Mouse (Mus musculus) C2C12 (cell line): ENCODE data around the gene Gm19935. TPM values are rescaled to one million over a fixed set of nuclear protein-coding genes. Genes with fewer than 3 reads are reported as not detected.

Experiments
- H3K27me3 ChIP-seq: one replicate; pipeline ENCODE4 v1.6.1; 2011; ENCODE audit not compliant: control insufficient read depth, insufficient read depth, insufficient read length
- H3K36me3 ChIP-seq: one replicate; pipeline ENCODE4 v1.6.1; 2011; ENCODE audit not compliant: control insufficient read depth, insufficient read depth
- H3K4me3 ChIP-seq: one replicate; pipeline ENCODE4 v1.5.1; 2011; ENCODE audit warnings: mild to moderate bottlenecking, control low read depth; ENCODE audit not compliant: poor library complexity, insufficient read depth, severe bottlenecking
- H3K79me2 ChIP-seq: one replicate; pipeline ENCODE4 v1.6.1; 2011; ENCODE audit not compliant: control insufficient read depth, insufficient read depth
- H3K79me3 ChIP-seq: one replicate; pipeline ENCODE4 v1.6.1; 2011; ENCODE audit warnings: low read depth, control low read depth
- H3ac ChIP-seq: one replicate; pipeline ENCODE3; 2011; ENCODE audit warnings: low read depth; ENCODE audit not compliant: control insufficient read depth, insufficient read length
- CEBPB ChIP-seq: IDR thresholded peaks from one replicate; pipeline ENCODE4 v1.6.1; 2011; ENCODE audit warnings: low read depth, mild to moderate bottlenecking, control low read depth, moderate library complexity
- CTCF ChIP-seq: IDR thresholded peaks from one replicate; pipeline ENCODE4 v1.5.1; 2011; ENCODE audit not compliant: control insufficient read depth, insufficient read depth, insufficient read length
- FOSL1 ChIP-seq: IDR thresholded peaks from one replicate; pipeline ENCODE4 v1.8.0; 2011; ENCODE audit warnings: mild to moderate bottlenecking, low read length; ENCODE audit not compliant: poor library complexity, insufficient read depth, severe bottlenecking
- MAX ChIP-seq: IDR thresholded peaks from one replicate; pipeline ENCODE4 v1.6.1; 2011; ENCODE audit warnings: mild to moderate bottlenecking, control low read depth
- MYOD1 ChIP-seq: IDR thresholded peaks from one replicate; pipeline ENCODE4 v1.6.1; 2011; ENCODE audit warnings: low read depth; ENCODE audit not compliant: control insufficient read depth, insufficient read length
- MYOG ChIP-seq: IDR thresholded peaks from one replicate; pipeline ENCODE4 v1.6.1; 2011; ENCODE audit not compliant: control insufficient read depth, insufficient read length; ENCODE audit errors: extremely low read depth
- USF1 ChIP-seq: IDR thresholded peaks from one replicate; pipeline ENCODE4 v1.6.1; 2011; ENCODE audit warnings: low read depth, mild to moderate bottlenecking, control low read depth, moderate library complexity
- polyA plus RNA-seq: library from polyadenylated mRNA; unstranded; fragments of >200 nt; fragmentation: generic; extraction: Trizol; gene quantifications from one replicate; pipeline ENCODE4 v1.2.1, GENCODE M21; 2012; ENCODE audit warnings: missing spikeins

Gene Gm19935
- polyA plus RNA-seq, 1 experiment = 0.04 TPM

DNA sequence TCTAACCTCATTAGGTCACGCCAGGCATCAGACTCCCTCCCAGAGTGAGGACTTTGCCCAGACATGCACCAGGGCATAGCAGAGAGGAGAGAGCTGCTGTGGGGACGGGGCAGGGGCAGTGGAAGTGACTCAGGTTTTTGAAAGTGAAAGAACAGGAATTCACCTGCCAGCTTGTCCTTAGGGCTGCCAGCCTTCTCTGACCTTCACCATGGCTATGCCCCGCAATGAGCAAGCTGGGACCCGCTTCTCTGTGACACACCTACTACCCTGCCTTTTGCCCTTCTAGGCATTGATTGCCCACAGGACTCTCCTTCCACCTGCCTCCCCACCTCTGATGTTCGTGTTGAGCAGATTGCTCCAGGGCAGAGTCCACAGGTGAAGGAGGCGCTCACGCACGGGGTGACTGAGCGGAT lies 8.3 kb upstream of the Gm19935 start:
- Histone ChIP-seq H3K79me3 (no peaks in the 10 kb centered on the region), H3K36me3 (no peaks in the 10 kb centered on the region), H3K4me3 (no peak overlapping the region), H3K27me3 (no peaks in the 10 kb centered on the region), H3K79me2 (no peaks in the 10 kb centered on the region), H3ac (no peak overlapping the region)
- TF ChIP-seq CEBPB = no peak
- TF ChIP-seq MYOD1 = no peak
- TF ChIP-seq CTCF = no peak
- no peak for TF ChIP-seq MYOG
- TF ChIP-seq FOSL1 = no peak
- TF ChIP-seq MAX = no peak
- no peak for TF ChIP-seq USF1

- Histone ChIP-seq H3K4me3 (no peak overlapping the region), H3K36me3 (no peaks in the 10 kb centered on the region), H3K79me3 (no peaks in the 10 kb centered on the region), H3K79me2 (no peaks in the 10 kb centered on the region), H3K27me3 (no peaks in the 10 kb centered on the region), H3ac (no peak overlapping the region)
- TF ChIP-seq FOSL1 = no peak
- no peak for TF ChIP-seq MYOD1
- no peak for TF ChIP-seq MAX
- no peak for TF ChIP-seq USF1
- no peak for TF ChIP-seq CTCF
- no peak for TF ChIP-seq CEBPB
Measured at GRCm38 (mm10) chr8:90822443-90822842, 5.2 kb upstream of the Gm19935 start.

GRCm38 (mm10) chr8:90820321-90820696 lies 3.1 kb upstream of the Gm19935 start:
- H3K27me3 ChIP-seq = no peaks in the 10 kb centered on the region
- no peaks in the 10 kb centered on the region for H3K79me3 ChIP-seq
- no peaks in the 10 kb centered on the region for H3K79me2 ChIP-seq
- no peaks in the 10 kb centered on the region for H3K36me3 ChIP-seq
- H3K4me3 ChIP-seq = no peak overlapping the region
- no peak overlapping the region for H3ac ChIP-seq
- TF ChIP-seq CTCF (no peak), CEBPB (no peak), USF1 (no peak), MAX (no peak), MYOD1 (no peak), FOSL1 (no peak), MYOG (no peak)

DNA sequence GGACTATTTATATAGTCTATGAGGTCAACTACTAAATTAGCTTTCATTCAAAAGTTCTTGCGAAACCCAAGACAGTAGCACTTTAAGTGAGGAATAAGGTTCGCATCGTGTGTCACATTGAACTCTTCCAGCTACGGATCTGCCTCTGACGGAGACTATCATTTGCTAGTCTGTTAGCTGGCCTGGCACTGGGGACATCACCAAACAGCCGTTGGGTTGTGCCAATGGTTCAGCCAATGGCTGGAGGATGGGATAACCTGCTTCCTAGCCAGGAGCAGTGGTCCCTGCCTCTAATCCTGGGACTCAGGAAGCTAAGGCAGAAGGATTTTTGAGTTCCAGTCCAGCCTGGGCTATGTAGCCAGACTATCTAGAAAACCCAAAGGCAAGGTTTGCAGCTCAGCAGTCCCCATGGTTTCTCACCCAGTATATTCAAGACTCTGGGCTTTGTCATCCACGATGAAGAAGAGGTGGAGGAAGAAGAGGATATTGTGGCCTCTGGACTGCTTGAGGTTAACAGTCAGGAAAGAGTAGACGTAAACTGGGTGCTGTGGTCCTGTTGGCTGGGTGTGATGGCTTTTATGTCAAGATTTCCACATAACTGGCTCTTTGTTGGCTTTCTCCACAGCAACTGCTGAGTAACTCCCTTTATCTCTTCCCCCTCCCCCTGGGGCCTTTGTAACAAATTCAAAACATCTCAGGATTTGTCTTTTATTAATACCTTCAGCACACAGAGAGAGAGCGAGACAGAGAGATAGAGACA lies 2.5 kb upstream of the Gm19935 start:
- no peaks in the 10 kb centered on the region for H3K79me3 ChIP-seq
- H3K36me3 ChIP-seq = no peaks in the 10 kb centered on the region
- no peaks in the 10 kb centered on the region for H3K79me2 ChIP-seq
- no peaks in the 10 kb centered on the region for H3K27me3 ChIP-seq
- TF ChIP-seq FOSL1 (no peak), MAX (no peak), MYOD1 (no peak), USF1 (no peak), MYOG (no peak), CEBPB (no peak), CTCF (no peak)
- no peak overlapping the region for H3ac ChIP-seq
- H3K4me3 ChIP-seq = no peak overlapping the region

- Histone ChIP-seq H3ac (no peak overlapping the region), H3K4me3 (no peak overlapping the region), H3K36me3 (no peaks in the 10 kb centered on the region), H3K27me3 (no peaks in the 10 kb centered on the region), H3K79me2 (no peaks in the 10 kb centered on the region), H3K79me3 (no peaks in the 10 kb centered on the region)
- TF ChIP-seq CTCF (no peak), MYOD1 (no peak), USF1 (no peak), CEBPB (no peak), MYOG (no peak), MAX (no peak), FOSL1 (no peak)
Measured at GRCm38 (mm10) chr8:90816061-90816882, 921 bp downstream of the Gm19935 start.
